Mouse (Mus musculus) MEL (cell line): ENCODE measurements at regions not wholly inside any gene's neighbourhood (a gene's known extent, or its start where the extent isn't known, plus 50 kb on each side); places are given as distances from the start of the nearest gene placed in this dataset.

ENCODE experiments used
- CTCF ChIP-seq, 3 experiments: IDR thresholded peaks in 2 of 3; conservative IDR thresholded peaks in 1 of 3; 2 replicates each; pipeline ENCODE4 v1.5.1; 2011 to 2012; ENCODE audit warnings: low read length in 3 of 3, low read depth in 2 of 3, mild to moderate bottlenecking in 2 of 3, improper control_type of control experiment in 1 of 3, inconsistent platforms in 1 of 3, mixed read lengths in 1 of 3, moderate library complexity in 1 of 3; ENCODE audit not compliant: control insufficient read depth in 1 of 3, insufficient read depth in 1 of 3, poor library complexity in 1 of 3, severe bottlenecking in 1 of 3
- GATA1 ChIP-seq: IDR thresholded peaks from 2 replicates; pipeline ENCODE4 v1.6.1; 2011; ENCODE audit warnings: low read depth, low read length, improper control_type of control experiment
- HCFC1 ChIP-seq: IDR thresholded peaks from 2 replicates; pipeline ENCODE4 v1.6.1; 2012; ENCODE audit warnings: low read depth, mild to moderate bottlenecking, inconsistent platforms, low read length, improper control_type of control experiment, moderate library complexity
- MAX ChIP-seq: IDR thresholded peaks from 2 replicates; pipeline ENCODE4 v1.6.1; 2011; ENCODE audit warnings: low read length, improper control_type of control experiment
- POLR2A ChIP-seq, 2 experiments: IDR thresholded peaks; 2 replicates each; pipeline ENCODE4 v1.6.1; 2011 to 2012; ENCODE audit warnings: low read length in 2 of 2, mild to moderate bottlenecking in 2 of 2, control low read depth in 1 of 2, improper control_type of control experiment in 1 of 2, low read depth in 1 of 2, moderate library complexity in 1 of 2; ENCODE audit not compliant: control insufficient read depth in 1 of 2, insufficient read depth in 1 of 2, poor library complexity in 1 of 2
- POLR2AphosphoS5 ChIP-seq: IDR thresholded peaks from 2 replicates; pipeline ENCODE4 v1.6.1; 2012; ENCODE audit warnings: low read depth, borderline replicate concordance, mild to moderate bottlenecking, inconsistent platforms, low read length, moderate library complexity, mixed read lengths
- RAD21 ChIP-seq: IDR thresholded peaks from 2 replicates; pipeline ENCODE4 v1.6.1; 2011; ENCODE audit warnings: mild to moderate bottlenecking, low read depth, low read length, improper control_type of control experiment
- SIN3A ChIP-seq: IDR thresholded peaks from 2 replicates; pipeline ENCODE4 v1.6.1; 2012; ENCODE audit warnings: low read length, improper control_type of control experiment, inconsistent platforms
- TAL1 ChIP-seq: IDR thresholded peaks from 2 replicates; pipeline ENCODE4 v1.6.1; 2012; ENCODE audit warnings: mild to moderate bottlenecking, inconsistent platforms, low read length, moderate library complexity, mixed read lengths
- ZMIZ1 ChIP-seq: IDR thresholded peaks from 2 replicates; pipeline ENCODE4 v1.6.1; 2012; ENCODE audit warnings: low read depth, mild to moderate bottlenecking, inconsistent platforms, low read length, improper control_type of control experiment, moderate library complexity

- TF ChIP-seq GATA1 (no peak), CTCF (IDR thresholded peaks at IDR 0.05 in 2 of 3, conservative IDR thresholded peaks at IDR 0.05 in 1 of 3; ENCODE audit: control insufficient read depth in 1 of 3, insufficient read depth in 1 of 3, low read depth in 2 of 3, low read length in 3 of 3, poor library complexity in 1 of 3, severe bottlenecking in 1 of 3) (no peak), ZMIZ1 (no peak), POLR2A (IDR thresholded peaks at IDR 0.05; ENCODE audit: control insufficient read depth in 1 of 2, insufficient read depth in 1 of 2, low read depth in 1 of 2, low read length in 2 of 2, poor library complexity in 1 of 2) (no peak), HCFC1 (no peak), POLR2AphosphoS5 (no peak), MAX (no peak), SIN3A (no peak), TAL1 (no peak), RAD21 (no peak)
Measured at GRCm38 (mm10) chr1:189079451-189080410, 72.1 kb upstream of the Kctd3 start.
